In genomic region chr1:74396456-74397222, GRCm38 (mm10) we compare ENCODE assay signal across 7 mouse cellular contexts. TPM values are rescaled to one million over a fixed set of nuclear protein-coding genes. Genes with fewer than 3 reads are reported as not detected.
DNase-seq lines count a peak whose midpoint lies in the region; ATAC-seq lines count a peak whose summit lies in the region.
"Not testable (repeated sequence)": the region's sequence is repeated elsewhere in the genome, so short reads cannot be mapped to it uniquely, and the experiment has no call there.

No protein-coding gene starts in this region.

- peaks cover 33% of the 10 kb centered on the region for H3K79me2 ChIP-seq in macrophage (ENCODE audit: inconsistent target)

- H3K9ac ChIP-seq in forebrain, embryonic 12.5 days = peak overlapping the region; percentile 44; the same call in 1 of the 2 replicates
- peak overlapping the region; percentile 25; the same call in 1 of the 2 replicates for H3K9ac ChIP-seq in heart, embryonic 15.5 days
- not testable (repeated sequence) for H3K9ac ChIP-seq in limb, embryonic 15.5 days
- H3K9ac ChIP-seq in neural tube, embryonic 13.5 days = peak overlapping the region; percentile 68

- peak overlapping the region; percentile 57 for H3K27ac ChIP-seq in forebrain, embryonic 12.5 days
- peak overlapping the region; percentile 95 for H3K27ac ChIP-seq in heart, embryonic 15.5 days
- peak overlapping the region; percentile 96 for H3K27ac ChIP-seq in limb, embryonic 15.5 days
- peak overlapping the region; percentile 87 for H3K27ac ChIP-seq in macrophage
- 0 out of 2 replicates have a peak overlapping the region, but pooled peaks have one; percentile 59 for H3K27ac ChIP-seq in neural tube, embryonic 13.5 days (replicated peaks)

- peaks cover 24% of the 10 kb centered on the region for H3K4me1 ChIP-seq in forebrain, embryonic 12.5 days
- peaks cover 28% of the 10 kb centered on the region for H3K4me1 ChIP-seq in heart, embryonic 15.5 days (replicated peaks)
- H3K4me1 ChIP-seq in limb, embryonic 15.5 days = peaks cover 42% of the 10 kb centered on the region
- peaks cover 35% of the 10 kb centered on the region for H3K4me1 ChIP-seq in neural tube, embryonic 13.5 days (replicated peaks)

- H3K27me3 ChIP-seq in forebrain, embryonic 12.5 days; heart, embryonic 15.5 days; limb, embryonic 15.5 days; neural tube, embryonic 13.5 days: not testable (repeated sequence)

- 10% methylated on average over 12 of the region's 12 CpGs for WGBS in forebrain, embryonic 12.5 days
- 9% methylated on average over 12 of the region's 12 CpGs for WGBS in heart, embryonic 15.5 days
- 10% methylated on average over 12 of the region's 12 CpGs for WGBS in limb, embryonic 15.5 days
- 5% methylated on average over 7 of the region's 12 CpGs for WGBS in macrophage (ENCODE audit: missing documents)
- 7% methylated on average over 12 of the region's 12 CpGs for WGBS in neural tube, embryonic 13.5 days

- H3K9me3 ChIP-seq in forebrain, embryonic 12.5 days; heart, embryonic 15.5 days (replicated peaks); limb, embryonic 15.5 days; neural tube, embryonic 13.5 days: not testable (repeated sequence)

- H3K4me3 ChIP-seq in forebrain, embryonic 12.5 days (replicated peaks) = peak overlapping the region; percentile 45
- H3K4me3 ChIP-seq in heart, embryonic 15.5 days = peak overlapping the region; percentile 50
- H3K4me3 ChIP-seq in limb, embryonic 15.5 days = peak overlapping the region; percentile 44
- H3K4me3 ChIP-seq in macrophage (ENCODE audit: inconsistent target) = not testable (repeated sequence)
- H3K4me3 ChIP-seq in neural tube, embryonic 13.5 days = peak overlapping the region; percentile 44

- DNase-seq in cerebellum, adult 11-12 months = peak; percentile 59
- peak; percentile 64 for DNase-seq in kidney, adult 11 months

- peak overlapping the region; percentile 77 for H3K4me2 ChIP-seq in forebrain, embryonic 12.5 days
- H3K4me2 ChIP-seq in heart, embryonic 15.5 days = peak overlapping the region; percentile 90
- peak overlapping the region; percentile 81 for H3K4me2 ChIP-seq in limb, embryonic 15.5 days
- H3K4me2 ChIP-seq in neural tube, embryonic 13.5 days = peak overlapping the region; percentile 77

- peaks cover 20% of the 10 kb centered on the region for H3K36me3 ChIP-seq in forebrain, embryonic 12.5 days (replicated peaks)
- H3K36me3 ChIP-seq in heart, embryonic 15.5 days = peaks cover 23% of the 10 kb centered on the region
- peaks cover 24% of the 10 kb centered on the region for H3K36me3 ChIP-seq in limb, embryonic 15.5 days
- H3K36me3 ChIP-seq in macrophage (ENCODE audit: inconsistent target) = peaks cover 14% of the 10 kb centered on the region
- H3K36me3 ChIP-seq in neural tube, embryonic 13.5 days = peaks cover 19% of the 10 kb centered on the region

- peak; percentile 7; the same call in 1 of the 2 replicates for ATAC-seq in forebrain, embryonic 12.5 days (ENCODE audit: low FRiP score)
- ATAC-seq in heart, embryonic 15.5 days (replicated peaks; ENCODE audit: insufficient number of reproducible peaks, insufficient read depth, low FRiP score, low read depth); limb, embryonic 15.5 days (ENCODE audit: insufficient number of reproducible peaks, low FRiP score, low TSS enrichment, low read depth); neural tube, embryonic 13.5 days (ENCODE audit: low read depth): not testable (repeated sequence)

RNA-seq across cellular contexts. Expression of gene Ctdsp1, which starts 5.3 kb away (rescaled TPM):
- 33.1 and 33.3 TPM in 2 replicates for polyA plus RNA-seq in forebrain, embryonic 12.5 days (2016; fragmentation: Nextera tagmentation; extraction: Ambion mirVana)
- 55.1 and 68.5 TPM in 2 replicates for polyA plus RNA-seq in heart, embryonic 15.5 days (2015; fragmentation: Nextera tagmentation; extraction: Ambion mirVana)
- 82.4 and 85.4 TPM in 2 replicates for polyA plus RNA-seq in limb, embryonic 15.5 days (2015; fragmentation: Nextera tagmentation; extraction: Ambion mirVana)
- total RNA-seq in macrophage (2018; cell fraction: chromatin; rRNA removed) = 10 to 100 TPM; 19.5 to 66.8 (median 34.4) TPM
- 100 to 1,000 TPM in 22 of 26 experiments, 10 to 100 TPM in 4; 88.3 to 172 (median 115) TPM for total RNA-seq in macrophage (2018; cell fraction: cytosol; rRNA removed)
- total RNA-seq in macrophage (2018; cell fraction: nucleus; rRNA removed) = 100 to 1,000 TPM in 1 of 26 experiments, 10 to 100 TPM in 25; 37.1 to 101 (median 59.1) TPM
- 82.2 to 152 TPM (median 116 TPM) in 3 replicates for polyA plus RNA-seq in macrophage (2018)
- polyA plus RNA-seq in neural tube, embryonic 13.5 days (2015; fragmentation: Nextera tagmentation; extraction: Ambion mirVana) = 22.5 and 27.1 TPM in 2 replicates

RNA-seq across cellular contexts. Expression of gene Vil1, which starts 12.5 kb away (rescaled TPM):
- polyA plus RNA-seq in forebrain, embryonic 12.5 days (2016; fragmentation: Nextera tagmentation; extraction: Ambion mirVana) = 0.29 and 0.32 TPM in 2 replicates
- 0.26 and 0.38 TPM in 2 replicates for polyA plus RNA-seq in heart, embryonic 15.5 days (2015; fragmentation: Nextera tagmentation; extraction: Ambion mirVana)
- 0.15 and 0.20 TPM in 2 replicates for polyA plus RNA-seq in limb, embryonic 15.5 days (2015; fragmentation: Nextera tagmentation; extraction: Ambion mirVana)
- total RNA-seq in macrophage (2018; cell fraction: chromatin; rRNA removed) = under 1 TPM in 9 of 26 experiments, not detected in 17; 0.18 to 0.94 (median 0.40) TPM
- under 1 TPM in 23 of 26 experiments, not detected in 3; 0.03 to 0.28 (median 0.11) TPM for total RNA-seq in macrophage (2018; cell fraction: cytosol; rRNA removed)
- under 1 TPM in 12 of 26 experiments, not detected in 14; 0.17 to 0.70 (median 0.32) TPM for total RNA-seq in macrophage (2018; cell fraction: nucleus; rRNA removed)
- polyA plus RNA-seq in macrophage (2018) = 0.04 to 0.06 TPM in 2 of 3 replicates, not detected in the other
- polyA plus RNA-seq in neural tube, embryonic 13.5 days (2015; fragmentation: Nextera tagmentation; extraction: Ambion mirVana) = 0.10 and 0.12 TPM in 2 replicates

RNA-seq across cellular contexts. Expression of gene Slc11a1, which starts 21.6 kb away (rescaled TPM):
- polyA plus RNA-seq in forebrain, embryonic 12.5 days (2016; fragmentation: Nextera tagmentation; extraction: Ambion mirVana) = 1.3 and 1.7 TPM in 2 replicates
- 3.6 and 5.4 TPM in 2 replicates for polyA plus RNA-seq in heart, embryonic 15.5 days (2015; fragmentation: Nextera tagmentation; extraction: Ambion mirVana)
- polyA plus RNA-seq in limb, embryonic 15.5 days (2015; fragmentation: Nextera tagmentation; extraction: Ambion mirVana) = 3.4 and 4.4 TPM in 2 replicates
- 100 to 1,000 TPM in 25 of 26 experiments, 10 to 100 TPM in 1; 65.4 to 694 (median 454) TPM for total RNA-seq in macrophage (2018; cell fraction: chromatin; rRNA removed)
- total RNA-seq in macrophage (2018; cell fraction: cytosol; rRNA removed) = 100 to 1,000 TPM; 292 to 674 (median 440) TPM
- 100 to 1,000 TPM; 115 to 958 (median 476) TPM for total RNA-seq in macrophage (2018; cell fraction: nucleus; rRNA removed)
- 377 to 467 TPM (median 435 TPM) in 3 replicates for polyA plus RNA-seq in macrophage (2018)
- 2.7 and 3.1 TPM in 2 replicates for polyA plus RNA-seq in neural tube, embryonic 13.5 days (2015; fragmentation: Nextera tagmentation; extraction: Ambion mirVana)

RNA-seq across cellular contexts. Expression of gene Catip, which starts 34.7 kb away (rescaled TPM):
- polyA plus RNA-seq in forebrain, embryonic 12.5 days (2016; fragmentation: Nextera tagmentation; extraction: Ambion mirVana) = 0.60 and 1.1 TPM in 2 replicates
- polyA plus RNA-seq in heart, embryonic 15.5 days (2015; fragmentation: Nextera tagmentation; extraction: Ambion mirVana) = 0.38 and 0.39 TPM in 2 replicates
- 1.6 and 2.0 TPM in 2 replicates for polyA plus RNA-seq in limb, embryonic 15.5 days (2015; fragmentation: Nextera tagmentation; extraction: Ambion mirVana)
- 1 to 10 TPM in 1 of 26 experiments, under 1 TPM in 6, not detected in 19; 0.31 to 1.3 (median 0.81) TPM for total RNA-seq in macrophage (2018; cell fraction: chromatin; rRNA removed)
- total RNA-seq in macrophage (2018; cell fraction: cytosol; rRNA removed) = under 1 TPM; 0.03 to 0.68 (median 0.14) TPM
- 1 to 10 TPM in 6 of 26 experiments, under 1 TPM in 12, not detected in 8; 0.29 to 1.7 (median 0.84) TPM for total RNA-seq in macrophage (2018; cell fraction: nucleus; rRNA removed)
- 0.19 to 0.80 TPM (median 0.30 TPM) in 3 replicates for polyA plus RNA-seq in macrophage (2018)
- polyA plus RNA-seq in neural tube, embryonic 13.5 days (2015; fragmentation: Nextera tagmentation; extraction: Ambion mirVana) = 0.73 and 1.1 TPM in 2 replicates

Comparison
In these comparisons a context has a peak if more than half of its experiments do, and no peak if none do; other contexts are left out.
1. RNA of gene Slc11a1, which starts 21.6 kb away (polyA plus RNA-seq): 377 to 467 TPM in macrophage; 3.6 to 5.4 TPM in heart, embryonic 15.5 days, 3.4 to 4.4 TPM in limb, embryonic 15.5 days, 2.7 to 3.1 TPM in neural tube, embryonic 13.5 days and 1.3 to 1.7 TPM in forebrain, embryonic 12.5 days; every median in the first group is over 10 times any median in the second.
2. Peak in every context shown above with its lines, with median percentiles within 50 percentile points of each other: H3K27ac ChIP-seq and H3K4me2 ChIP-seq.